Mouse (Mus musculus): ENCODE measurements around the gene Adcy7. TPM values are rescaled to one million over a fixed set of nuclear protein-coding genes. Genes with fewer than 3 reads are reported as not detected.

Gene Adcy7
- total RNA-seq, 2 experiments from 2014 or later, result 6.8 to 8.0 TPM

DNA sequence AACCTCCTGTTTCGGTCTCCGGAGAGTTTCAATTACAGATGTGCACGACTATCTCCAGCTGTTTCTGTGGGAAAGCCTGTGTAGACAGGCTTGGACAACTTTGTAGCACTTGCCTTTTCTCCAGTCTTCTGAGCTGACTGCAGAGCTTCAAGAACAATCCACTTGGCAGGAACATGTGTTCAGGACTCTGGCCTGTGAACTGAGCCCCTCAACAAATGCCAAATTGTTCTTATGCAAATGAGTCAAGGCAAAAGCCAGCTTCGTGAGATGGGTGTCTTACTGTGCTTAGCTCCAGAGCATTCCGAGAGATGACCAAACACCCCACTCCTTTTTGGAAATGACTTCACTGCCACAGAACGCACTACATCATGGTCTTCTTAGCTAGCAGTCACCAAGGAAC, 56.5 kb downstream of the Adcy7 start:
- DNase-seq (ENCODE audit: low spot score in 2 of 2), result no peak

DNA sequence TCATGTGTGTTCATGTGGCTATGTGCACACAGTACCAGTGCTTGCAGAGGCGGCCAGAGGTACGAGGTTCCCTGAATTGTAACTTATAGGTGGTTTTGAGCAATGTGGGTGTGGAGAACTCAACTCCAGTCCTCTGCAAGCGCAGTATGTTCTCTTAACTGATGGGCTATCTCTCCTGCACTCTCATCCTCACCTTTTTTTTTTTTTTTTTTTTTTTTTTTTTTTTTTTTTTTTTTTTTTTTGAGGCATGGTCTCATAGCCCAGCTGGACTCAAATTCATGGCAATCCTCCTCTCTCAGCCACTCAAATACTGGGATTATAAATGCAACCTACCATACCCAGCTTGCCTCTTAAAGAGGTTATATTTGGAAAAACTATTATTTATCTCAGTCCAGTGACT, 58.6 kb downstream of the Adcy7 start:
- DNase-seq (ENCODE audit: low spot score in 2 of 2), result no peak

DNA sequence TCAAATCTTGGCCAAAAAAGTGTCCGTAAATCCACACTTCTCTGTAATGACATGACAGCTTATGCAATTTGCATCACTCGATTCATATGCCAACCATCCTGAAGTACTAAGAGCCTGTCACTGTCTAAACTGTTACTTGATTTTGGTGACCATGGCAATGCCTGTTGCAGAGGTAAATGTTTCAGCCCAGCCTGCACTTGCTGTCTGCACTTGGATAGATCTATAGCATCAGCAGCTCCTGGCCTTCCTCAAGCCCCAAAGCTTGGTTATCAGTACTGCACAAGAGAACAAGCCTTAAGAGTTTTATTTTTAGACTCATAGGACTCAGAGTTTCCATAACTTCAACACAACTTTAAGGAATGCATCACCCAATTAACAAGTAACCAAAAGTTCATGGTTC, 62.2 kb downstream of the Adcy7 start:
- DNase-seq (ENCODE audit: low spot score in 2 of 2), result no peak

DNA sequence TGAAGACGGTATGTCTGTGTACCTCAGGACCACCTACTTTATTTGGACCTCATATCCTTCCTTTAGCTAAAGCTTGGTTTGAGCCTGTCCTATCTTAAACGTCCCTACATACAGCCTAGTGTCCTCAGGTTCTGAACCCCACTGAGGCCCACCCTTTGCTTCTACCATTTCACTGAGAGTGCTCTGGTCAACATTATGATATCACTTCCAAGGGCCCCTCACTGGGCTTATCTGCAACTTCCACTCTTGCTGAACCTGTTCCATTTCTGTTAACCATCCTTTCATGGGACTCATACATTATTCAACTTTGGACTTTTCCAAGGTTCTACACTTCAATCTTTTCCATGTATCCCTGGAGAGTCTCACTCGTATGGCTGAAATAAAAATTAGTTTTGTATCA, 62.8 kb downstream of the Adcy7 start:
- no peak for DNase-seq (ENCODE audit: low spot score in 2 of 2)

DNA sequence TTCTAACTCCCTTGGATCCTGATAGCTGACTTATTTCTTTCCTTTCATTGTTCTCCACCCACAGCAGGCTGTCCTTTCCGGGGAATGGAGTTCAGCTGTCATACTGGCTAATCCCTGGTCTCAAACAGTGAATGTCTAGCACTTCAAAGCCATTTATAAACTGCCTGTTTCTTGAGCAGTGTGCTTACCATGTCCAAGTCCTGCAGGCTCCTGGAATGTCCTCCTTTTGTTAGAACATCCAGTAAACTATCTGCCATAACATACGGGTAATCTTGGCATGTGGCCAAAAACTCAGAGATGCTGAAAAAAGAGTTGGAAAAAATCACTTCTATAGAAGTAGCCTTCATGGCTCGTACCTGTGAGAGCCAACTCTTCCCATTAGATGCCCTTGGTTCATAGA, 67.0 kb downstream of the Adcy7 start:
- no peak for DNase-seq (ENCODE audit: low spot score in 2 of 2)

DNA sequence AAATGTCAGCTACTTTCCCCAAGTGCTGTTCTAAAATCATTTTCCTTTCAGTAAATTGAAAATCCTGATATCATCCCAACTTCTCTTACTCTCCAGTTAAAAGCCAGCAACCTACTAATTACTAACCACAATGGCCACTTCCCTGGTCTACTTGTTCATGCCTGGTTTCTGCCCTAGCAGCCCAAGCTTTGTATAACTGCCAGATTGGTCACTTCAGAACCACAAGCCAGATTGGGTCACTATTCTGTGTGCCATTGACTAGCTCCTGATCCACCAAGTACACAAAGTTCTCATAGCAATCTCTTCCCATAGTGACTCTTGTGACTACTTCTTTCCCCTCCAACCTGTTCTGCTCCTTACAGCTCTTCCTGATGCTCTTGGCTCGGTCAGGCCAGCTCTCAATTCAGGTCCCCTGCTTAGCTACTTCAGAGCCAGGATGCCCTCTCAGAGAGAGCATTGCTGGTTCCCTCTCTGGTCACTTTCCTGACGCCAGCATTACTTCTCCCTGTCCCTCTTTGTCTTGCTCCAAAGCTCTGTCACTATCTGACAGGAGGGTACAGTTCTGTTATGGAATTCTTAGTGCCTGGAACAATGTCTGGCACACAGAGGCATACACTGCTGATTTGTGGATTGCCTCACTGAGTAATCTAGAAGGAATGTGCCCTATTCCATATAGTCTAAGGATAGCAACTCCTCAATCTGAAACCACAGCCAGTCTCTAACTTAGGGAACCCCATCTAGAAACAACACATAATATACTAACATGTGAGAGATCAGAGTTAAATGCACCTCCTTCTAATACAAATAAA, 67.9 kb downstream of the Adcy7 start:
- no peak for DNase-seq (ENCODE audit: low spot score in 2 of 2)

DNA sequence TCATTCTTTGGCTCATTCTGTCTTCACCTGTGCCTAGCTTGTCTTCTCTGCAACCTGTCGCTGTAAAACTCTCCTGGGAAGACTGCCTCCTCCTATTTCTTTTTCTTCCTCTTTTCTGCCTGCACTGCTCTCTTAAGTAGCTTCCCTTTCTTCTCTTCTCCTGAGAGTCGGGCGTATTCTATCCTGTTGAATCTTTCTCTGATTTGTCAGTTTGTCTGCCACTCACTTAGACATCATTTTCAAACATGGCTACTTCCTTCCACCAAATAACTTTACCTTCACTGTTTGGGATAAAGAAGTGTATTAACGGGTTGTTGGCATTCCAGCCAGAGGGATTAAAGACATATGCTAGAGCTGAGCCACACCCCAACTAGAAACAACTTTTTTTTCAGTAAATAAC, 69.8 kb downstream of the Adcy7 start:
- DNase-seq (ENCODE audit: low spot score in 2 of 2), result no peak

DNA sequence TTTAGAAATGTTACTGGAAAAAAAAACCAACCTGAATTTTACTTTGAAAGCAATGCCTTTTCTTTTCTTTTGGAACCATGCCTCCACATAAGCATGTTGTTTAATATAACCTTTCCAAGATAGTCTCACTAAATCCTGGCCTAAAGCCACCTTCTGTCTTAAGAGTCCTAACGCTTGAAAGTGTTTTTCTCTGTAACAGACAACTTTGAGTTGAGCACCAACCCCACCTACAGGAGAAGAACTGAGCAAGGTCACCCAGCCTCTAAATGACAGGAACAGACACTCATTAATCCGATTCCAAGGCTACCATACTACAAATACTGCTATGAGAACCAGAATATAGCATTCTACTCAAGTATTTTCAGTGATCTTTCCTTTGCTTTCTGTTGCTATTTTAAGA, 76.8 kb downstream of the Adcy7 start:
- no peak for DNase-seq (ENCODE audit: low spot score in 2 of 2)

DNA sequence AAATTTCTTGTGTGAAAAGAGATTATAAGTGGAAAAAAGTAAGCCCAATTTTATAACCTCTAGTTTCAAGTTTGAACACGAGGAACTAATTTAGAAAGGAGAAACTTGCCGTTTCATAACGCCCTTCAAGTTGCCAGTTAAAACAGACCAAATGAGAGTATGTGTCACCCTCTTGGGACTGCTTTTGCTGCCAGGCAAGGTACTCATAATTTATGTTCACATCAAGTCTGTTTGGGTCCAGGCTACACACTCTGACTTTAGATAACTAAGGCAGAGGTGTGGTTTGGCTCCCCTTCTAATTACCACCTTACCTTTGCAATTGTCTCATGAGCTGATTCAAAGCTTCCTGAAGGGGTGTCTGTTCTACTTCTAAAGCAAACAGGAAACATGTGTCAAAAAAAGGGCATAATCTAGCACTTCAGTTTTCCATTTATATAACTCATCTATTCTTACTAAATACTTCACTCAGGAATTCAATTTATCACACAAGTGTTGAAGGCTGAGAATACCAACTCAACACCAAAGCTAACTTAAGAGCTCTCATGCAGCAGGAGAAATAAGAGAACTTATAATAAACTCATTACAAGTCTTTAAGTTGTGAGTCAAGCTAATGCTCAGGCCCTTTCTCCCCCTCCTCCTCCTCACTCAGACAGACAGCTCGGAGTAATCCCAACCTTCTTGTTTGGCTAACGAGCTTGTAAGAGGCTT, 85.2 kb downstream of the Adcy7 start:
- no peak for DNase-seq (ENCODE audit: low spot score in 2 of 2)

DNA sequence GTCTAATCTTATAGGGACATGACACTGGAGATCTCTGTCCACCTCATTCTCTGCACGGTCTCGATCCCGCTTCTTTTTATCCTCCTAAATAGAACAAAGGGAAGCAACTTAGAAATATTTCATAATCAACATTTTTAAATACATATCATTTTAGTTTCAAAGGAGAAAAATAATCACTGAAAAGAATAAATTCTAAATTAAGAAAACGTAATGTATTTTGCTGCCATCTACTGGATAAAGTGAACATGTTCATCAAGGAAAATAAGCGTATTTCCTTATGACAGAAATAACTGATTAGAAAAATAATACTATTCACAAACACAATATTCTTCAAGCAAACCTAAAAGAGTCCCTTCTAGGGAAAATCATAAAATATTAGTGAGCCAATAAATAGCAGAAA, 85.7 kb downstream of the Adcy7 start:
- no peak for DNase-seq (ENCODE audit: low spot score in 2 of 2)

DNA sequence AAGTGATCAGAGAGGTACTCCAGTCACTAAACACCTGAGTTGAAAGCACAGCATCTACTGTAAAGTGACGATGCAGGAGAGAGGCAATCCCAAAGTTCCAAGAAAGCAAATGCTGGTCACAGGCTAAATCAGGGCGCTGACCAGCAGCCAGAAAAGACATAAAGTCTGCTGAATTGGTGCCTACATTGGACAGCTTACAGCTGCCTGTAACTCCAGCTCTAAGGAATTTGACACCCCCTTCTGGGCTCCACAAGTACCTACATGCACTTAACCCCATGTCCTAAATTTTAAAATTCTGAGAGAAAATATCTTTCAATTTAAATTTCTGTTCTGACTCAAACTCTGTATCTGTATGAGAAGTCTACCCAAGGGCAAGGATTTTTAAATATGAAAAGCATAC, 87.8 kb downstream of the Adcy7 start:
- no peak for DNase-seq (ENCODE audit: low spot score in 2 of 2)

DNA sequence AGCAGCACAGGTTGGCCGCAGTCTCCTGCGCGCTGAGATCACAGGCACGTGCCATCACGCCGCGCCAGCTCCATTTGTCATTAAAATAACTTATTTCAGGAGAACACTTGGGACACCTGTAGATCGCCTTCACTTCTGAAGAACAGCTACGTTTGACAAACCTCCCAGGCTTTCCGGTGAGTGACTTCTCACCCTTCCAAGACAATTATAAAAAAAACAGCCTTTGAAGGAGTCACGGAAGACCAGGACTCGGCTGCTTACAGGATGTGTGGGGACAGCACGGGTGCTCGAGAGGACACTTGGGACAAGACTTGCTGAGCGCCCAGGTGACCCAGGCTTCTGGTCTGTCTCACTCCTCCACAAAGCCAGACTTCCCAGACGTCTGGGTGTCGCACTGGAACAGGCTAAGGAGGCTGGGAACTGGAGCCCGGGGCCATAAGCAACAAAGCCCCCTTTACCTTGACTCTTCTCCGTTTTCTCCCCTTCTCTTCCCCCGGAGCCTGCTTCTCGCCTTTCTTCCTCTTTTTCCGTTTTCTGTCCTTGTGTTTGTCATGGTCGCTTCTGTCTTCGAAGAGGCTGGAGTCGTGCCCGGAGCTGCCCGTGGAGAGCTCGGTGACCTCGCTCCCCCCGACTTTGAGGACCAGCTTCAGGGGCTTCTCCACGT, 89.0 kb downstream of the Adcy7 start:
- no peak for DNase-seq (ENCODE audit: low spot score in 2 of 2)

DNA sequence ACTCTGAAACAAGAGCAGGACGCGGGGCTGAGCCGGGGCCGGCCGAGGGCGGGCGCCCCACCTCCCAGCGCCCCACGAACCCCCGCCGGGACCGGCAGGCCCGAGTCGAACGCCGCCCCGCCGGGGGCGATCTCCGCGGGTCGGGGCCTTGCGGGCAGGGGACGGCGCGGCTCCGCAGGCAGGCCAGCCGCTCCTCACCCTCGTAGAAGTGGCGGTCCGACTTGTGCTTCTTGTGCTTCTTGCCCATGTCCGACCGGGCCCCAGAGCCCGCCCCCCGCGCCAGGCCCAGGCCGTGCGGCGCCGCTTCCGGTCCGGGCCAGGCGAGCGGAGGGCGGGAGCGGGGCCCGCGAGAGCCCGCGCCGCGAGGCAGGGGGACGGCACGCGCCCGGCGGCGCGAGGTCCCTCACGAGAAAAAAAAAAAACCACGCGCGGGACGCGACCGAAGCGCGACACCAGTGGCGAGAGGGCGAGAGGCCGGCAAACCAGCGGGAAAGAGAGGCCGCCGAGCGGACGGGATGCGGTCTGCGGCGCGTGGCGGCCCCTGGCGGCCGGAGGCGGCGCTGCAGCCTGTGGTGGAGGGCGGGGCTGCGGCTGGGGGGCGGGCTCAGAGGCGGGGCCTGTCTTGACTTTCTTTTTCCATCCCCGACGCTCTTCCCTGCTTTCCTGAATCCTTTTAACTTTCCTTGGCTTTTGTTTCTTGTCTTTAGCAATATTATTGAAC, 89.7 kb downstream of the Adcy7 start, which contains the start of gene Brd7:
Brd7 (minus strand) TSS at position 487 of the 721 bp plus-strand sequence.
- peak; percentile 79 to 90 for DNase-seq (ENCODE audit: low spot score in 2 of 2)

DNA sequence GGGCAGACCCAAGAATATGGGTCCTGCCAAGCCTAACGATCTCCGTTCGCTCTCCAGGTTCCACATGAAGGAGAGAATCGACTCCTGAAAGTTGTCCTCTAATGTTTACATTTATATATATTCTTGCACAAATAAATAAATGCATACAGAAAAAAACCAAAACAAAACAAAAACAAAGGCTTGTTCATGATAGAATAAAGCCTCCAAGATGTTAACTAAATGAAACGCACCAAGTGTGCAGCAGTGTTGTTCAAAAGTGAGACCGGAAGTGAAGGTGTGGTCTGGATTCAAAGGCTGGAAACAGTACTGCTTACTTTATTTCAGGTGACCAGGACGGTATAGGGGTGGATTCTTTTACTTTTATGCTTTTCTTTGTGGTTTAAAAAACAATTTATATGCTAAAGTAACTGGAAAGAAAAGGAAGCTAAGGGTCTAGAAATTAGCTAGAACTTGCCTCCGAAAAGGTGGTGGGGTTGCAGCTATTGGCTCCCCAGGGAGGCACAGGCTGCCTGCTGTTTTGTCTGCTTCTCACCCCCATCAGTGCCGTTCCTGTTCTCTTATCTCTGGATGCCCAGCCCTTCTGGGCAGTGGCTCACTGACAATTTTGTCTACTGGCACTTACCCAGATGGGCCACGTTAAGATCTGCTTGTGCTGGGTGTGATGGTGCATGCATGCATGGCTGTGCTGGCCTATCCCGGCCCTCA, 90.4 kb downstream of the Adcy7 start:
- DNase-seq (ENCODE audit: low spot score in 2 of 2), result no peak

DNA sequence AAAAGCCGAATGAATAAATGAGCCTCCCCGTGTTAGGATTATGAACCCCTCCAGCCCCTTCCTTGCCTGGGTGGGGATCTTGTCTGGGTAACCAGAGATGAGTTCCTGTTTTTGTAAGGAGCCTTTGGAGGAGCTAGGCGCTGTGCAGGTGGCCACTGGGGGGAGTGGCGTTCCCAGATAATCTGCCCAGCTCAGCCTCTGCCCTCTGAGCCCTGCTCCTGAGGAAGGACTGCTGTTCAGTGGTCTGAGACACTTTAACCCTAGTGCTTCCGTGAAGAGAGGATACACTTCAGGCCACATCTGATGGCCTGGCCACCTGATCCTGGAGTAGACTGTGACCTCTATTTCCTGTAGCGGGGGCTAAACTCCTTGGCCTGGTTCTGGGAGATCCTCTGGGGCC, 97.0 kb downstream of the Adcy7 start:
- DNase-seq (ENCODE audit: low spot score in 2 of 2), result no peak

DNA sequence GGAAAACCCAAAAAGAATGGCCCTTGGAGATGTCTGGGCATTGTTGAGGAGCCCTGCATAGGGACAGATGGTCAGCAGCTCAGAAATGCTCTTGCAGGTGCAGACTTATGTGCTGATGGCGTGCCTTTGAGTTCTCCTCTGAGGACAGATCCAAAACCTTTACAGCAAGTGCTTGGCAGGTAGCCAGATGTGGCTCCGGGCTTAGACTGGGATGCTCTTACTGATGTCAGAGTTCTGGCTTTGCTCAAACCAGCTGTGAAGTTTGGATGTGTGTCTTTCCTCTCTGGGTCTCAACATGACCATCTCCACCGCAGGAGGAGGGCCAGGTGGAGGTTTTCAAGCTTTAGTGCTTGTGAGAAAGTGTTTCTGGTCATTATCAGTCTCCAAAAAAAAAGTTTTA, 97.6 kb downstream of the Adcy7 start:
- DNase-seq (ENCODE audit: low spot score in 2 of 2), result no peak

DNA sequence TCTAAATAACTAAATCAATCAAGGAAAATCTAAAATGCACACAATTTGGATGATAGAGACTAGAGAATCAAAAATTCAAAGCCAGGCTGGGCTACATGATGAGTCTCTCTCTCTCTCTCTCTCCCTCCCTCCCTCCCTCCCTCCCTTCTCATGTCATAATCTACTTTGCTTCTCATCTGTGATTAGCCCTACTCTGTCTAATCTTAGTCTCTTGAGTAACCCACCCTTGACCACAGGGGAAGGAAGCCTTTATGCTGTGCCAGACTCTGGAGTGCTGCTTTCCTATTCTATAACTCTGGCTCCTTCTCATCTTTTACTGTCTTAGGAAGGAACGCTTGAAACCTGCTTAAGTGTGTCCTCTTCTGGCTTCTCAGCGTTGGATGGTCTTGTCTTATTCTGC, 99.3 kb downstream of the Adcy7 start:
- DNase-seq (ENCODE audit: low spot score in 2 of 2), result no peak

DNA sequence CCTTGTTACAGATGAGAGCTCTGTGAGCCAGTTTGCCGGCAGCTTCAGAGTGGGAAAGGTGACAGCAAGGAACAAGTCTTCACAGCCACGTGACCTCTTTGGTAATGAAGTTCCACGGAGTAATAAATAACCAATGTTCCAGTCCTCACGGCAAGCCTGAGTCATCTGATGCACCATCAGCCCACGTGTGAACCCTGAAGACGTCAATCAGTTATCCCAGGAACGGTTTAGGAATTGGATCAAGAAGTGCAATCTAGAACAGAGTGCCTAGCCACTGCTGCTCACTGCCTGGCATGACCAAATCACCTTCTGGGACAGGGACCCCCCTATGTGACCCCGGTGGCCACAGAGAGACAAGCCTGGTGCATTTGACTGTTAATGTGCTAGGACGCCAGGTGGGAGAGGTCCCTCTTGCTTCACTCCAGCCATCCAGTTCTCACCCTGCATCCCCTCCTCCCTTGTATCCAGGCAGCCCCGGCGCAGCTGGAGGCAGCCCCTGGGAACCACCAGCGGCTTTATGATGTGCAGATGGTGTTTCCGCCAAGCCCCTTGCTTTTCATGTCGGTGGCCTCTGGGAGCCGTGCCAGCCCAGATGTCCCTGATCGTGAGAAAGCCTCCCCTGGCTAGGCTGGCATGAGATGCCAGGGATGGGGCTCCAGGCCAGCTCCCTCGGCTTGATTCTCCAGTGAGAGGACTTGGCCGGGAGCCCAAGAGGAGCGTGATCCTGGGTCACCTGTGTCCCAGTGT, 104.8 kb downstream of the Adcy7 start:
- peak in 1 of 2 experiments; percentile 25 for DNase-seq (ENCODE audit: low spot score in 2 of 2)

All from adrenal gland, postnatal 4 days (tissue).